Mouse (Mus musculus): Measurements from ENCODE around the gene Casp8ap2.

GRCm38 (mm10) chr4:32588237-32588636, 27.0 kb upstream of the Casp8ap2 start:
- TF ChIP-seq FLI1 (IDR thresholded peaks at IDR 0.05; ENCODE audit: low read length) (no peak), GATA1 (IDR thresholded peaks at IDR 0.05; ENCODE audit: borderline replicate concordance, low read length) (no peak)

All from megakaryocyte, embryonic 14.5 days (primary cell).